Mouse (Mus musculus) Patski (cell line): ENCODE measurements around the gene Nxph4. TPM values are rescaled to one million over a fixed set of nuclear protein-coding genes. Genes with fewer than 3 reads are reported as not detected.

Experiments
- ATAC-seq: fragments of 100-300 bp; one replicate; pipeline ENCODE4 v1.8.0; 2021
- CTCF ChIA-PET: fragments of 350-600 bp; sonication (Branson Sonifier 250); formaldehyde crosslinking; loops from one replicate; lab custom pipeline; 2022; ENCODE audit warnings: inconsistent platforms; lab: Charles Lee
- POLR2A ChIA-PET: fragments of 350-600 bp; sonication (Branson Sonifier 250); formaldehyde crosslinking; loops from one replicate; lab custom pipeline; 2022; ENCODE audit warnings: antibody characterized with exemption, inconsistent platforms; lab: Charles Lee
- DNase-seq: peaks from one replicate; pipeline ENCODE4 v3.0.0-alpha.2; 2011; ENCODE audit warnings: low read depth, low spot score
- H3K27me3 ChIP-seq: fragments of 371-371 bp; one replicate; pipeline ENCODE4 v1.5.1; 2021
- CTCF ChIP-seq: fragments of 100-300 bp; IDR thresholded peaks from one replicate; pipeline ENCODE4 v1.5.1; 2021
- in situ Hi-C: fragments of 300-500 bp; cut with MboI; formaldehyde crosslinking; loops from 3 replicates; pipeline ENCODE4 v1.11.1; 2018; ENCODE audit warnings: low pct_unique_long_range_greater_than_20kb, mixed read lengths
- polyA plus RNA-seq: library from polyadenylated mRNA; unstranded; gene quantifications from one replicate; pipeline ENCODE4 v1.2.3, GENCODE M21; 2021

Nxph4 gene
- polyA plus RNA-seq, 1 experiment from 2014 or later: 6.0 TPM

- POLR2A ChIA-PET: no interaction called here
- ATAC-seq (peak; percentile 51), DNase-seq (no peak)
- no peak for TF ChIP-seq CTCF
- CTCF ChIA-PET: interaction anchor here (0.7 to 3.4 kb wide), 10 partner anchors 9 to 142 kb away, joined by 3 to 20 read pairs (median 4); partner anchors contain the start of gene Stac3
- in situ Hi-C loops: no loop called here
- H3K27me3 ChIP-seq: no peaks in the 10 kb centered on the region
Observed at GRCm38 (mm10) chr10:127480833-127481813, 53.2 kb downstream of the Nxph4 start.

GRCm38 (mm10) chr10:127479131-127479530 is 55.2 kb downstream of the Nxph4 start:
- ATAC-seq (no peak), DNase-seq (no peak)
- no peaks in the 10 kb centered on the region for H3K27me3 ChIP-seq
- POLR2A ChIA-PET: interaction anchor here (0.7 to 1.3 kb wide), 2 partner anchors 81 to 844 kb away, joined by 3 to 4 read pairs; no protein-coding TSS in a partner anchor
- in situ Hi-C loops: no loop called here
- CTCF ChIA-PET: interaction anchor here (0.6 to 3.4 kb wide), 9 partner anchors 11 to 77 kb away, joined by 3 to 20 read pairs (median 5); partner anchors contain the start of gene Shmt2
- TF ChIP-seq CTCF: peak; percentile 67

GRCm38 (mm10) chr10:127477301-127477700 is 57.1 kb downstream of the Nxph4 start:
- POLR2A ChIA-PET: no interaction called here
- in situ Hi-C loops: no loop called here
- DNase-seq (no peak), ATAC-seq (no peak)
- CTCF ChIA-PET: interaction anchor here (1.8 kb wide), 1 partner anchor 36 kb away, joined by 4 read pairs; no protein-coding TSS in a partner anchor
- TF ChIP-seq CTCF: no peak
- no peaks in the 10 kb centered on the region for H3K27me3 ChIP-seq

- in situ Hi-C loops: no loop called here
- TF ChIP-seq CTCF: no peak
- no peak for DNase-seq
- ChIA-PET CTCF (interaction anchor here (1.8 kb wide), 1 partner anchor 37 kb away, joined by 4 read pairs; no protein-coding TSS in a partner anchor), POLR2A (no interaction called here)
- no peak for ATAC-seq
- no peaks in the 10 kb centered on the region for H3K27me3 ChIP-seq
Observed at GRCm38 (mm10) chr10:127476541-127476940, 57.8 kb downstream of the Nxph4 start.

Other genes with a start within 250 kb of the Nxph4 start
- gene Mbd6, start 245.5 kb downstream of the Nxph4 start, polyA plus RNA-seq: 55.1 TPM
- 152 TPM for gene Mars, start 222.8 kb downstream of the Nxph4 start, polyA plus RNA-seq
- gene Arhgap9, start 212.6 kb downstream of the Nxph4 start, polyA plus RNA-seq: not detected
- 0.23 TPM for gene Gli1, start 192.6 kb downstream of the Nxph4 start, polyA plus RNA-seq
- 0.01 TPM for gene Inhbe, start 180.1 kb downstream of the Nxph4 start, polyA plus RNA-seq
- not detected for gene Inhbc, start 164.1 kb downstream of the Nxph4 start, polyA plus RNA-seq
- gene R3hdm2, start 154.2 kb downstream of the Nxph4 start, polyA plus RNA-seq: 98.4 TPM
- gene Stac3, start 32.9 kb downstream of the Nxph4 start, polyA plus RNA-seq: 0.80 TPM
- gene Ndufa4l2, start 19.6 kb downstream of the Nxph4 start, polyA plus RNA-seq: 0.18 TPM
- gene Shmt2, start 12.1 kb downstream of the Nxph4 start, polyA plus RNA-seq: 144 TPM
- 62.5 TPM for gene Lrp1, start 86.6 kb upstream of the Nxph4 start, polyA plus RNA-seq
- gene Stat6, start 108.4 kb upstream of the Nxph4 start, polyA plus RNA-seq: 67.3 TPM
- gene Nemp1, start 132.3 kb upstream of the Nxph4 start, polyA plus RNA-seq: 8.0 TPM
- 31.8 TPM for gene Nab2, start 134.0 kb upstream of the Nxph4 start, polyA plus RNA-seq
- gene Myo1a, start 170.6 kb upstream of the Nxph4 start, polyA plus RNA-seq: 0.17 TPM
- not detected for gene Tac2, start 189.9 kb upstream of the Nxph4 start, polyA plus RNA-seq
- 7.5 TPM for gene Zbtb39, start 205.0 kb upstream of the Nxph4 start, polyA plus RNA-seq
- gene Gpr182, start 217.2 kb upstream of the Nxph4 start, polyA plus RNA-seq: 0.49 TPM
- 0.05 TPM for gene Rdh1, start 225.2 kb upstream of the Nxph4 start, polyA plus RNA-seq
- gene Rdh16f1, start 225.2 kb upstream of the Nxph4 start, polyA plus RNA-seq: 0.18 TPM
- gene Rdh9, start 241.8 kb upstream of the Nxph4 start, polyA plus RNA-seq: not detected